Mouse (Mus musculus) lung, adult 2 months (tissue): ENCODE results near the gene Cbfa2t3. TPM values are rescaled to one million over a fixed set of nuclear protein-coding genes. Genes with fewer than 3 reads are reported as not detected.

Experiments
- DNase-seq: peaks from one replicate; pipeline ENCODE4 v3.0.0; 2022
- H3K4me1 ChIP-seq: fragments of 200-500 bp; 2 replicates; pipeline ENCODE4 v1.6.1; 2011; ENCODE audit warnings: low read length; ENCODE audit not compliant: control insufficient read depth, insufficient read depth
- H3K4me3 ChIP-seq: fragments of 200-500 bp; replicated peaks from 2 replicates; pipeline ENCODE3; 2011; ENCODE audit warnings: low read depth, mild to moderate bottlenecking, control low read depth, low read length; ENCODE audit errors: extremely low read depth
- CTCF ChIP-seq: fragments of 200-500 bp; IDR thresholded peaks from 2 replicates; pipeline ENCODE4 v1.5.1; 2011; ENCODE audit warnings: mild to moderate bottlenecking, low read length, control low read depth; ENCODE audit not compliant: insufficient read depth
- POLR2A ChIP-seq: fragments of 200-500 bp; IDR thresholded peaks from 2 replicates; pipeline ENCODE4 v1.6.1; 2011; ENCODE audit warnings: low read depth, mild to moderate bottlenecking, control low read depth, low read length, borderline replicate concordance; ENCODE audit errors: extremely low read depth
- WGBS: fragments of 180-500 bp; shearing (Covaris S2); methylation state at CpG from one replicate; pipeline ENCODE4 v1.1.7; 2018; 5-methylcytosine and 5-hydroxymethylcytosine counted together
- polyA plus RNA-seq: library from polyadenylated mRNA; depleted of rRNA; stranded (reverse); fragments of >200 nt; gene quantifications from 2 replicates; pipeline ENCODE4 v1.2.3, GENCODE M21; 2012

The Cbfa2t3 gene
- polyA plus RNA-seq, 1 experiment, result 40.0 TPM

GRCm38 (mm10) chr8:122646337-122646736, 52.6 kb downstream of the Cbfa2t3 start:
- no peak for TF ChIP-seq CTCF
- TF ChIP-seq POLR2A, result no peak
- DNase-seq, result no peak
- WGBS, result 87% methylated on average over 16 of the region's 16 CpGs
- Histone ChIP-seq H3K4me1 (peaks cover 6% of the 10 kb centered on the region), H3K4me3 (no peak overlapping the region)

GRCm38 (mm10) chr8:122644175-122644954, 54.5 kb downstream of the Cbfa2t3 start:
- DNase-seq, result no peak
- WGBS, result 78% methylated on average over 6 of the region's 6 CpGs

DNA sequence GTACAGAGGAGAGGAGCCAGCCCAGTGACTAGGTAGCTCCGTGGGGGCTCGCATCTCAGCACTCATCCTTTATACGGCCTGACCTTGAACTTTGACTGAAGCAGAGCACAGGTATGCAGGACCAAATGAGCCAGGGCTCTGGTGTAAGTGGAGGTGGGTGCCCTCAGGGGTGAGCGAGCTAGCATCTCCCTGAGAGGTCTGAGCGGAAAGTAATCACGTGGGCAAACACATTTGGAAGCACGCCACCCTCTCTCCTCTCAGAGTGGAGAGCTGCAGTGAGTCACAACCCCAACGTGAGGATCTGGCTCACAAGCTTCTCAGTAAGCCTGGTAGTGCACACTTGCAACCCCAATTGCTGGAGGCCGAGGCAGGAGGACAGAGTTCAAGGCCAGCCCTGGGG, 56.8 kb downstream of the Cbfa2t3 start:
- Histone ChIP-seq H3K4me1 (peaks cover 22% of the 10 kb centered on the region), H3K4me3 (no peak overlapping the region)
- TF ChIP-seq CTCF, result no peak
- no peak for TF ChIP-seq POLR2A
- 46% methylated on average over 9 of the region's 9 CpGs for WGBS
- DNase-seq, result peak; percentile 68

More at GRCm38 (mm10) chr8:122644175-122644954, 54.5 kb downstream of the Cbfa2t3 start:
- TF ChIP-seq CTCF (no peak), POLR2A (no peak)
- Histone ChIP-seq H3K4me3 (no peak overlapping the region), H3K4me1 (peaks cover 18% of the 10 kb centered on the region)

DNA sequence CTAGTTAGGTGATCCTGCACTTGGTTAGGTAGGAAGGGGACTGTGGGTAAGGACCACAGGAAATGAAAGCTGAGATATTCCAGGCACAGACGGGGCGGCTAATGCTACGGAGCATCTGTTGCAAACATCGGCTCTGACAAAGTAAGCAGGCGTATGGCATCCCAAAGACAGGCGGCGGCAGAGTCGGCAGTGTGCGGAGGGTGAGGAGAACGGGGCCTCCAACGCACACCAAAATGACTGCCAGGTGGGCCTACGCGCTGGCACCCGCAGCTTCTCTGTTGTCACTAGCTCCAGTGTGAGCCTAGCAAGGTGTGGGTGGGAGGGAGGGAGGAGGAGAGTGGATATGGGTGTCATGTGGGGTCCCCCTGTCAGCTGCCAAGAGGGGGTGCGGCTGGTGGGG, 57.5 kb downstream of the Cbfa2t3 start:
- H3K4me3 ChIP-seq, result no peak overlapping the region
- H3K4me1 ChIP-seq, result peaks cover 22% of the 10 kb centered on the region
- 77% methylated on average over 15 of the region's 15 CpGs for WGBS
- no peak for TF ChIP-seq CTCF
- no peak for TF ChIP-seq POLR2A
- DNase-seq, result no peak

DNA sequence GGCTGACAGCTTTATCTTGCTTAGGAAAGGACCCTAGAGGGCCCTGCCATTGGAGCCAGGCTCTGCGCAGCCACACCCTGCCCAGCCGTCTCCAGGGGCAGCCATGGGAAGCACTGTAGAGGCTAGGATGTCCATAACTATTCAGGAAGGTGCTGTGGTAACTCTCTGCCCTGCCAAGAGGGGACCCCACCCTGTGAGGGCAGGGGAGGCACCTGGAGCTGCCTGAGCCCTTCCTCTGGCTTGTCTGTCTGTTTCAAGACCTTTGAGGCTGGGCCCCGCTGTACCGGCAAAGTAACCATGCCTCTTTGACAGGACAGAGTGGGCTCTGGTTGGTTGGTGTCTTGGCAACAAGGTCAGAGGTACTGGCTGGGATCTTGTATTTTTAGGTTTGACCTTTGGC, 58.1 kb downstream of the Cbfa2t3 start:
- peaks cover 22% of the 10 kb centered on the region for H3K4me1 ChIP-seq
- DNase-seq, result no peak
- TF ChIP-seq CTCF (no peak), POLR2A (no peak)
- 89% methylated on average over 4 of the region's 4 CpGs for WGBS
- H3K4me3 ChIP-seq, result no peak overlapping the region

DNA sequence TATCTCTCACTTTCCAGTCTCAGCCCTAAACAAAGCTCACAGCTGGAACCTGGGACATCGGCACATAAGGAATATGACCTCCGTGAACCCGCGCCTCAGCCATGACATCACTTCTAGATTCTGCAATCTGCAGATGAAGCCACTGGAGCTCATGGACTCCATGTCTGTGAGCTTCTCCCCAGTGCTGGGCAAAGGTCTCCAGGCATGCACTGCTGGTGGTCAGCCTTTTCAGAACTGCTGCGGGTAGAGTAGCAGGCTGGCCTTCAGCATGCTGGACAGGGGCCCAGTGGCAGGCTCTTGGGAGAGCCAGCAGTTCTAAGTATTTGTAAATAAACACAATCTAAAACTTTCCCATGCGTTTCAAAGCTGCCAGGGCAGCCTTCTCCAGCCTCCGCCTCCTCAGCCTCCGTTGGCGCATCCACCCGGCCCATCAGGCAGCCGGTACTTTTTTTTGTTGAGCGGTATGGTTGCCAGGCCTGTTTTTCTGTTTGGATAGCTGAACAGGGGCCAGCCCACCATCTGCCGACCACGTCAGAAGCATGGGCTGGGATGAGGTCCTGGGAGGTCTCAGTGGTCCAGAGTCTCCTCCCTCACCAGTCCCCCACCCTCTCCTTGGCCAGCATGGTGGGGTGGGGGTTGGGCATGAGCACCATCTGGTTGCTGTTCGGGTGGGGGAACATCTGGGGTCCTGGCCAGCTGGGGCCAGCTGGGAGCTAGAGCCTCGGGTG, 59.2 kb downstream of the Cbfa2t3 start:
- WGBS, result 28% methylated on average over 16 of the region's 16 CpGs
- peak; percentile 52 for DNase-seq
- Histone ChIP-seq H3K4me3 (no peak overlapping the region), H3K4me1 (peaks cover 22% of the 10 kb centered on the region)
- TF ChIP-seq POLR2A, result no peak
- no peak for TF ChIP-seq CTCF

GRCm38 (mm10) chr8:122638601-122639000, 60.3 kb downstream of the Cbfa2t3 start:
- WGBS, result 69% methylated on average over 16 of the region's 16 CpGs
- TF ChIP-seq POLR2A, result no peak
- no peak for DNase-seq
- no peak overlapping the region for H3K4me3 ChIP-seq
- peaks cover 22% of the 10 kb centered on the region for H3K4me1 ChIP-seq

DNA sequence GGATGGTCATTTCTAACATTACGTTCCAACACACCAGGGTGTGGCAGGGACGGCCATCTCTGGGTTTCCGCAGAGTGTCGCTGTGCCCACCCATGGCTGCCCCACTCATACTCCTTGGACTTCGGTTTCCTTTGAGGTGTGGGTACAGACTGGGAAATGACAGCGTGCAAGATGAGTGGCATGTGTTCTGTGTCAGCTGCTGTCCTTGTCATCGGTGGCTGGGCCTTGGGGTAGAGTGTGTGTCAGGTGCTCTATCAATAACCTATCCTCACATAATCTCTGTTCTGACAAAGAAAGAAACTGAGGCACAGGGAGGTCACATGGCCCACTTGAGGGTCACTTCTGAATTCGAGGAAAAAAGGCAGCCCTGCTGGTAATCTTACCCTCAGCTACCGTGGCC, 61.7 kb downstream of the Cbfa2t3 start:
- no peak overlapping the region for H3K4me3 ChIP-seq
- 80% methylated on average over 9 of the region's 9 CpGs for WGBS
- TF ChIP-seq CTCF, result no peak
- no peak for TF ChIP-seq POLR2A
- H3K4me1 ChIP-seq, result peaks cover 17% of the 10 kb centered on the region
- DNase-seq, result no peak

GRCm38 (mm10) chr8:122636803-122637175, 62.1 kb downstream of the Cbfa2t3 start:
- 58% methylated on average over 9 of the region's 9 CpGs for WGBS
- Histone ChIP-seq H3K4me1 (peaks cover 17% of the 10 kb centered on the region), H3K4me3 (no peak overlapping the region)
- TF ChIP-seq POLR2A, result no peak
- no peak for TF ChIP-seq CTCF
- DNase-seq, result no peak
